ENCODE assay signal across 8 mouse cellular contexts in the genomic region with DNA sequence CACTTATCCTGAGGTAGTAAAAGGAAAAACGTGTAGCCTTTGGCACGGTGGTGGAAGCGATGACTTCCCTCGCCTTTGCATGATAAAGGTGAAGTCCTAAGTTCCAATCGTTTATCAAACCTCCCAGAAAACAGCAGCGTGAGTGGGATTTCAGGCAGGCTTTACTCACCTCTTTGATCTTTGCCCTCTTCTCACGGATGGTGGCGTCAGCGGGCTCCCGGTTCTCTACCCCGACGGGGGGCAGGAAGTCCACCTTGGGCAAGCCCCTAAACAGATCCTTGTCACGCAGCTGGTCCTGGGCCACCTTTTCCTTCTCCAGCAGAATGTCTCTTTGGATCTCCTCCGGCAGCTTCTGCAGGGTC. TPM values are rescaled to one million over a fixed set of nuclear protein-coding genes. Genes with fewer than 3 reads are reported as not detected.
A peak's percentile ranks its signal among the peaks of the same experiment; 100 is the strongest.
DNase-seq lines count a peak whose midpoint lies in the region; ATAC-seq and TF ChIP-seq lines count a peak whose summit lies in the region.

No protein-coding gene starts in this region.

- TF ChIP-seq EP300 in lung, postnatal 0 days (IDR thresholded peaks at IDR 0.05), result no peak

- DNase-seq in adrenal gland, adult 2 months, result peak; percentile 59
- no peak for DNase-seq in adrenal gland, postnatal 10 days
- DNase-seq in 416B (ENCODE audit: low read depth), result peak; percentile 44
- DNase-seq in lung, postnatal 0 days (ENCODE audit: low spot score), result no peak
- DNase-seq in thymus, postnatal 0 days (ENCODE audit: low spot score), result peak; percentile 57
- DNase-seq in right cerebral cortex, postnatal 4 days, result no peak

- 2% methylated on average over 14 of the region's 14 CpGs for WGBS in embryonic facial prominence, embryonic 12.5 days
- 2% methylated on average over 14 of the region's 14 CpGs for WGBS in hindbrain, embryonic 15.5 days
- WGBS in lung, postnatal 0 days, result 3% methylated on average over 14 of the region's 14 CpGs

- no peak overlapping the region for H3K27ac ChIP-seq in embryonic facial prominence, embryonic 12.5 days
- peak overlapping the region; percentile 52; the same call in 1 of the 2 replicates for H3K27ac ChIP-seq in hindbrain, embryonic 15.5 days (replicated peaks)
- H3K27ac ChIP-seq in lung, postnatal 0 days (ENCODE audit: low read length), result no peak overlapping the region

- peak overlapping the region; percentile 77 for H3K9ac ChIP-seq in embryonic facial prominence, embryonic 12.5 days
- peak overlapping the region; percentile 70 for H3K9ac ChIP-seq in hindbrain, embryonic 15.5 days
- H3K9ac ChIP-seq in lung, postnatal 0 days (replicated peaks; ENCODE audit: low read depth), result peak overlapping the region; percentile 63

- no peaks in the 10 kb centered on the region for H3K27me3 ChIP-seq in embryonic facial prominence, embryonic 12.5 days
- H3K27me3 ChIP-seq in hindbrain, embryonic 15.5 days, result no peaks in the 10 kb centered on the region
- no peaks in the 10 kb centered on the region; the same call in 1 of the 2 replicates for H3K27me3 ChIP-seq in lung, postnatal 0 days (replicated peaks; ENCODE audit: insufficient read depth, low read length)

- no peaks in the 10 kb centered on the region for H3K36me3 ChIP-seq in embryonic facial prominence, embryonic 12.5 days
- H3K36me3 ChIP-seq in hindbrain, embryonic 15.5 days, result no peaks in the 10 kb centered on the region
- no peaks in the 10 kb centered on the region for H3K36me3 ChIP-seq in lung, postnatal 0 days (ENCODE audit: insufficient read depth, low read length)

- peaks cover 15% of the 10 kb centered on the region for H3K4me1 ChIP-seq in embryonic facial prominence, embryonic 12.5 days
- peaks cover 24% of the 10 kb centered on the region for H3K4me1 ChIP-seq in hindbrain, embryonic 15.5 days (replicated peaks)
- H3K4me1 ChIP-seq in lung, postnatal 0 days (ENCODE audit: insufficient read depth, low read depth, low read length), result peaks cover 10% of the 10 kb centered on the region

- no peak for ATAC-seq in embryonic facial prominence, embryonic 12.5 days (ENCODE audit: insufficient number of reproducible peaks, insufficient read depth, low FRiP score, low TSS enrichment)
- 0 out of 2 replicates have a peak, but pooled peaks have one; percentile 1 for ATAC-seq in hindbrain, embryonic 15.5 days (ENCODE audit: low FRiP score, low read depth)
- ATAC-seq in lung, postnatal 0 days, result no peak

- no peak for TF ChIP-seq CTCF in lung, postnatal 0 days (IDR thresholded peaks at IDR 0.05)

- peak overlapping the region; percentile 71 for H3K4me3 ChIP-seq in embryonic facial prominence, embryonic 12.5 days
- peak overlapping the region; percentile 66 for H3K4me3 ChIP-seq in hindbrain, embryonic 15.5 days
- peak overlapping the region; percentile 78 for H3K4me3 ChIP-seq in lung, postnatal 0 days (ENCODE audit: low read depth, low read length)

- H3K4me2 ChIP-seq in embryonic facial prominence, embryonic 12.5 days (replicated peaks), result peak overlapping the region; percentile 99
- peak overlapping the region; percentile 94 for H3K4me2 ChIP-seq in hindbrain, embryonic 15.5 days
- peak overlapping the region; percentile 99 for H3K4me2 ChIP-seq in lung, postnatal 0 days (replicated peaks; ENCODE audit: low read depth, low read length)

- no peaks in the 10 kb centered on the region for H3K9me3 ChIP-seq in embryonic facial prominence, embryonic 12.5 days
- no peaks in the 10 kb centered on the region for H3K9me3 ChIP-seq in hindbrain, embryonic 15.5 days
- H3K9me3 ChIP-seq in lung, postnatal 0 days (ENCODE audit: low read length), result no peaks in the 10 kb centered on the region

RNA-seq across cellular contexts. Expression of a gene that starts 2.2 kb away (rescaled TPM):
- 100 to 1,000 TPM in 1 of 2 experiments, 10 to 100 TPM in 1; 26.1 to 125 TPM for total RNA-seq in adrenal gland, adult 2 months (2021)
- polyA plus RNA-seq in adrenal gland, adult 2 months (2012; rRNA removed), result 58.6 and 89.7 TPM in 2 replicates
- total RNA-seq in adrenal gland, postnatal 10 days (2021), result 10 to 100 TPM; 49.5 to 65.6 TPM
- 4.9 and 5.9 TPM in 2 replicates for polyA plus RNA-seq in embryonic facial prominence, embryonic 12.5 days (2016; fragmentation: Nextera tagmentation; extraction: Ambion mirVana)
- polyA plus RNA-seq in hindbrain, embryonic 15.5 days (2015; fragmentation: Nextera tagmentation; extraction: Ambion mirVana), result 4.8 and 4.9 TPM in 2 replicates
- 6.6 and 6.9 TPM in 2 replicates for polyA plus RNA-seq in lung, postnatal 0 days (2015; fragmentation: Nextera tagmentation; extraction: Ambion mirVana)
- 18.6 and 21.5 TPM in 2 replicates for polyA plus RNA-seq in thymus, postnatal 0 days (2015; fragmentation: Nextera tagmentation; extraction: Ambion mirVana)

Comparison
In these comparisons a context has a peak if more than half of its experiments do, and no peak if none do; other contexts are left out.
1. DNase-seq: peak in adrenal gland, adult 2 months (single experiment), 416B (single experiment) and thymus, postnatal 0 days (single experiment); none in adrenal gland, postnatal 10 days (single experiment), lung, postnatal 0 days (single experiment) and right cerebral cortex, postnatal 4 days (single experiment).
2. Peak in every context shown above with its lines, with median percentiles within 50 percentile points of each other: H3K4me2 ChIP-seq, H3K4me3 ChIP-seq and H3K9ac ChIP-seq.